In genomic region chr9:90226081-90226741, GRCm38 (mm10) we compare ENCODE assay signal across 8 mouse cellular contexts. TPM values are rescaled to one million over a fixed set of nuclear protein-coding genes. Genes with fewer than 3 reads are reported as not detected.
DNase-seq lines count a peak whose midpoint lies in the region; ATAC-seq and TF ChIP-seq lines count a peak whose summit lies in the region.

No protein-coding gene starts in this region.

- H3K9me3 ChIP-seq in heart, embryonic 11.5 days (replicated peaks; ENCODE audit: control insufficient read depth, low read length), result no peaks in the 10 kb centered on the region

- no peak overlapping the region for H3K9ac ChIP-seq in heart, embryonic 11.5 days (ENCODE audit: low read depth, low read length)

- H3K4me1 ChIP-seq in heart, embryonic 11.5 days (ENCODE audit: control insufficient read depth, insufficient read depth, low read length), result peaks cover 8% of the 10 kb centered on the region; the same call in 1 of the 2 replicates
- H3K4me1 ChIP-seq in cortical plate, adult 2 months (ENCODE audit: control insufficient read depth, insufficient read depth, low read length), result peaks cover 7% of the 10 kb centered on the region

- TF ChIP-seq POLR2A in cortical plate, adult 2 months (IDR thresholded peaks at IDR 0.05; ENCODE audit: extremely low read depth, insufficient read depth, low read length), result no peak

- TF ChIP-seq CTCF in cortical plate, adult 2 months (IDR thresholded peaks at IDR 0.05; ENCODE audit: extremely low read depth, insufficient read depth, low read length), result no peak

- H3K4me2 ChIP-seq in heart, embryonic 11.5 days, result no peak overlapping the region

- DNase-seq in heart, adult 11 months, result peak; percentile 98
- peak; percentile 59 for DNase-seq in kidney, adult 9 months
- peak; percentile 61 for DNase-seq in lung, postnatal 10 days
- no peak for DNase-seq in T-cell, adult 2 months (ENCODE audit: low spot score)
- no peak for DNase-seq in spleen, postnatal 36 days (ENCODE audit: low spot score in 2 of 2)

- H3K4me3 ChIP-seq in heart, embryonic 11.5 days (ENCODE audit: low read depth, low read length), result no peak overlapping the region
- H3K4me3 ChIP-seq in cortical plate, adult 2 months (ENCODE audit: insufficient read depth, low read length), result 0 out of 2 replicates have a peak overlapping the region, but pooled peaks have one; percentile 12

- H3K27me3 ChIP-seq in heart, embryonic 11.5 days (ENCODE audit: control insufficient read depth, insufficient read depth, low read length), result no peaks in the 10 kb centered on the region

- no peak overlapping the region for H3K27ac ChIP-seq in heart, embryonic 11.5 days (ENCODE audit: low read depth, low read length)
- peak overlapping the region; percentile 73 for H3K27ac ChIP-seq in cortical plate, adult 2 months (ENCODE audit: insufficient read depth, low read length)

- ATAC-seq in heart, embryonic 11.5 days (replicated peaks; ENCODE audit: insufficient number of reproducible peaks, low FRiP score, low TSS enrichment), result no peak
- ATAC-seq in CD4-positive, CD25-positive, alpha-beta regulatory T cell, adult 4 months, result no peak

- H3K36me3 ChIP-seq in heart, embryonic 11.5 days (ENCODE audit: control insufficient read depth, insufficient read depth, low read length), result peaks cover 10% of the 10 kb centered on the region

- 72% methylated on average over 21 of the region's 21 CpGs for WGBS in heart, embryonic 11.5 days (ENCODE audit: insufficient replicate concordance)

RNA-seq across cellular contexts. Expression of gene Tbc1d2b, which starts 44.4 kb away (rescaled TPM):
- 6.3 and 6.7 TPM in 2 replicates for polyA plus RNA-seq in heart, embryonic 11.5 days (2014; fragmentation: Nextera tagmentation; extraction: Ambion mirVana)
- 10.4 and 11.4 TPM in 2 replicates for polyA plus RNA-seq in cortical plate, adult 2 months (2012; rRNA removed)
- polyA plus RNA-seq in CD4-positive, CD25-positive, alpha-beta regulatory T cell, adult 4 months (2017; shearing (Covaris generic)), result 10 to 100 TPM; 11.3 to 12.1 TPM

Comparison
In these comparisons a context has a peak if more than half of its experiments do, and no peak if none do; other contexts are left out.
1. DNase-seq: peak in heart, adult 11 months (single experiment), kidney, adult 9 months (single experiment) and lung, postnatal 10 days (single experiment); none in T-cell, adult 2 months (single experiment) and spleen, postnatal 36 days (0 of 2).